Mouse (Mus musculus) liver, adult 2 months (tissue): ENCODE data around the gene Cdr2. TPM values are rescaled to one million over a fixed set of nuclear protein-coding genes. Genes with fewer than 3 reads are reported as not detected.

ENCODE experiments used
- DNase-seq: peaks from one replicate; pipeline ENCODE4 v3.0.0-alpha.2; 2011; ENCODE audit warnings: low read depth, low spot score; ENCODE audit errors: extremely low read depth
- H3K27ac ChIP-seq: fragments of 200-500 bp; replicated peaks from 2 replicates; pipeline ENCODE4 v1.5.1; 2012; ENCODE audit warnings: low read depth, mild to moderate bottlenecking, control low read depth, inconsistent platforms, low read length; ENCODE audit not compliant: insufficient read depth
- H3K27me3 ChIP-seq: fragments of 200-500 bp; 2 replicates; pipeline ENCODE4 v1.6.1; 2012; ENCODE audit warnings: mild to moderate bottlenecking, moderate library complexity, low read length, inconsistent platforms; ENCODE audit not compliant: control insufficient read depth, insufficient read depth
- H3K36me3 ChIP-seq: fragments of 200-500 bp; 2 replicates; pipeline ENCODE4 v1.6.1; 2012; ENCODE audit warnings: low read length, inconsistent platforms; ENCODE audit not compliant: control insufficient read depth, insufficient read depth
- H3K4me1 ChIP-seq: fragments of 200-500 bp; 2 replicates; pipeline ENCODE4 v1.6.1; 2011; ENCODE audit warnings: low read length; ENCODE audit not compliant: control insufficient read depth, insufficient read depth
- H3K4me3 ChIP-seq: fragments of 200-500 bp; 2 replicates; pipeline ENCODE4 v1.5.1; 2011; ENCODE audit warnings: low read depth, mild to moderate bottlenecking, control low read depth, low read length, moderate library complexity; ENCODE audit not compliant: insufficient read depth
- H3K79me2 ChIP-seq: fragments of 200-500 bp; 2 replicates; pipeline ENCODE4 v1.6.1; 2012; ENCODE audit warnings: inconsistent platforms, mild to moderate bottlenecking, low read length, moderate library complexity; ENCODE audit not compliant: control insufficient read depth, insufficient read depth
- H3K9ac ChIP-seq: fragments of 200-500 bp; 2 replicates; pipeline ENCODE4 v1.6.1; 2012; ENCODE audit warnings: low read depth, mild to moderate bottlenecking, control low read depth, inconsistent platforms, low read length
- CTCF ChIP-seq: fragments of 200-500 bp; IDR thresholded peaks from 2 replicates; pipeline ENCODE4 v1.5.1; 2011; ENCODE audit warnings: low read depth, low read length, control low read depth
- POLR2A ChIP-seq: fragments of 200-500 bp; IDR thresholded peaks from 2 replicates; pipeline ENCODE4 v1.6.1; 2011; ENCODE audit warnings: low read length, control low read depth; ENCODE audit not compliant: insufficient read depth; ENCODE audit errors: extremely low read depth
- WGBS: fragments of 180-500 bp; shearing (Covaris S2); methylation state at CpG from one replicate; pipeline ENCODE4 v1.1.7; 2018; 5-methylcytosine and 5-hydroxymethylcytosine counted together
- polyA plus RNA-seq: library from polyadenylated mRNA; depleted of rRNA; stranded (reverse); fragments of >200 nt; gene quantifications from 2 replicates; pipeline ENCODE4 v1.2.3, GENCODE M21; 2012
- total RNA-seq: library from RNA; depleted of rRNA; stranded (reverse); fragments of >200 nt; gene quantifications from 2 replicates; pipeline ENCODE4 v1.2.3, GENCODE M21; 2014

Gene Cdr2
- total and polyA plus RNA-seq, 2 experiments: 0.49 to 0.74 TPM

- Histone ChIP-seq H3K9ac (no peak overlapping the region), H3K79me2 (no peaks in the 10 kb centered on the region), H3K4me3 (no peak overlapping the region), H3K36me3 (no peaks in the 10 kb centered on the region), H3K4me1 (no peaks in the 10 kb centered on the region), H3K27ac (no peak overlapping the region), H3K27me3 (no peaks in the 10 kb centered on the region)
- 83% methylated on average over 10 of the region's 10 CpGs for WGBS
- DNase-seq: no peak
- TF ChIP-seq POLR2A (no peak), CTCF (no peak)
Observed at GRCm38 (mm10) chr7:121014486-121014885, 32.4 kb upstream of the Cdr2 start.

GRCm38 (mm10) chr7:121011794-121012689, 29.9 kb upstream of the Cdr2 start:
- Histone ChIP-seq H3K4me1 (no peaks in the 10 kb centered on the region), H3K27ac (no peak overlapping the region), H3K27me3 (no peaks in the 10 kb centered on the region), H3K9ac (no peak overlapping the region), H3K4me3 (no peak overlapping the region), H3K36me3 (no peaks in the 10 kb centered on the region), H3K79me2 (no peaks in the 10 kb centered on the region)
- TF ChIP-seq POLR2A: no peak
- TF ChIP-seq CTCF: no peak
- DNase-seq: no peak
- 83% methylated on average over 10 of the region's 10 CpGs for WGBS

- Histone ChIP-seq H3K36me3 (no peaks in the 10 kb centered on the region), H3K27me3 (no peaks in the 10 kb centered on the region), H3K79me2 (no peaks in the 10 kb centered on the region), H3K4me3 (no peak overlapping the region), H3K9ac (no peak overlapping the region), H3K4me1 (peaks cover 2% of the 10 kb centered on the region; the same call in 1 of the 2 replicates), H3K27ac (no peak overlapping the region)
- DNase-seq: peak; percentile 90
- TF ChIP-seq POLR2A (no peak), CTCF (no peak)
- WGBS: 31% methylated on average over 4 of the region's 4 CpGs
Observed at GRCm38 (mm10) chr7:121003793-121004418, 21.8 kb upstream of the Cdr2 start.

GRCm38 (mm10) chr7:121002407-121002928, 20.4 kb upstream of the Cdr2 start:
- TF ChIP-seq POLR2A (no peak), CTCF (no peak)
- no peaks in the 10 kb centered on the region for H3K27me3 ChIP-seq
- no peak overlapping the region for H3K4me3 ChIP-seq
- WGBS: 54% methylated on average over 5 of the region's 5 CpGs
- H3K27ac ChIP-seq: no peak overlapping the region
- peak; percentile 31 for DNase-seq
- no peaks in the 10 kb centered on the region for H3K79me2 ChIP-seq
- H3K9ac ChIP-seq: no peak overlapping the region
- no peaks in the 10 kb centered on the region for H3K36me3 ChIP-seq
- peaks cover 2% of the 10 kb centered on the region; the same call in 1 of the 2 replicates for H3K4me1 ChIP-seq

GRCm38 (mm10) chr7:121001879-121002278, 19.8 kb upstream of the Cdr2 start:
- H3K36me3 ChIP-seq: no peaks in the 10 kb centered on the region

More at GRCm38 (mm10) chr7:121001879-121002278, 19.8 kb upstream of the Cdr2 start:
- whole genome bisulfite sequencing: 87% methylated on average over 3 of the region's 3 CpGs
- Histone ChIP-seq H3K79me2 (no peaks in the 10 kb centered on the region), H3K4me1 (peaks cover 2% of the 10 kb centered on the region; the same call in 1 of the 2 replicates), H3K27me3 (no peaks in the 10 kb centered on the region), H3K9ac (no peak overlapping the region), H3K4me3 (no peak overlapping the region), H3K27ac (no peak overlapping the region)
- TF ChIP-seq POLR2A (no peak), CTCF (no peak)
- no peak for DNase-seq
